Mouse (Mus musculus): ENCODE measurements around the gene Omt2a. TPM values are rescaled to one million over a fixed set of nuclear protein-coding genes. Genes with fewer than 3 reads are reported as not detected.
"Not testable (repeated sequence)": the region's sequence is repeated elsewhere in the genome, so short reads cannot be mapped to it uniquely, and the experiment has no call there.

Omt2a gene
- not detected in 2 replicates for polyA plus RNA-seq (2015; fragmentation: Nextera tagmentation; extraction: Ambion mirVana)

GRCm38 (mm10) chr9:78314696-78315095, at the start of gene Omt2a:
Gene Omt2a (minus strand): TSS chr9:78314796.
- ATAC-seq (ENCODE audit: low FRiP score), result no peak
- WGBS, result 85% methylated on average over 2 of the region's 2 CpGs
- Histone ChIP-seq H3K9me3 (no peaks in the 10 kb centered on the region), H3K4me1 (replicated peaks) (no peaks in the 10 kb centered on the region), H3K36me3 (no peaks in the 10 kb centered on the region), H3K4me2 (no peak within 1 kb of the TSS), H3K27me3 (no peaks in the 10 kb centered on the region), H3K9ac (no peak within 1 kb of the TSS), H3K4me3 (no peak within 1 kb of the TSS), H3K27ac (no peak within 1 kb of the TSS)

GRCm38 (mm10) chr9:78363374-78363773, 48.8 kb upstream of the Omt2a start:
- ATAC-seq (ENCODE audit: low FRiP score), result no peak
- no peaks in the 10 kb centered on the region for H3K36me3 ChIP-seq
- no peak overlapping the region for H3K4me3 ChIP-seq

GRCm38 (mm10) chr9:78360484-78360872, 45.9 kb upstream of the Omt2a start:
- ATAC-seq (ENCODE audit: low FRiP score), result no peak
- H3K9ac ChIP-seq, result no peak overlapping the region
- no peak overlapping the region for H3K4me3 ChIP-seq
- 36% methylated on average over 2 of the region's 2 CpGs for WGBS
- no peaks in the 10 kb centered on the region for H3K27me3 ChIP-seq
- H3K9me3 ChIP-seq, result no peaks in the 10 kb centered on the region
- H3K27ac ChIP-seq, result no peak overlapping the region
- H3K36me3 ChIP-seq, result no peaks in the 10 kb centered on the region
- H3K4me1 ChIP-seq (replicated peaks), result no peaks in the 10 kb centered on the region
- no peak overlapping the region for H3K4me2 ChIP-seq

More at GRCm38 (mm10) chr9:78363374-78363773, 48.8 kb upstream of the Omt2a start:
- H3K9ac ChIP-seq, result no peak overlapping the region
- H3K4me1 ChIP-seq (replicated peaks), result no peaks in the 10 kb centered on the region
- H3K4me2 ChIP-seq, result no peak overlapping the region
- no peak overlapping the region for H3K27ac ChIP-seq
- WGBS, result 79% methylated on average over 6 of the region's 6 CpGs
- no peaks in the 10 kb centered on the region for H3K27me3 ChIP-seq
- H3K9me3 ChIP-seq, result no peaks in the 10 kb centered on the region

GRCm38 (mm10) chr9:78359750-78360483, 45.3 kb upstream of the Omt2a start:
- H3K27ac ChIP-seq, result no peak overlapping the region
- no peaks in the 10 kb centered on the region for H3K27me3 ChIP-seq
- H3K9ac ChIP-seq, result no peak overlapping the region
- H3K4me1 ChIP-seq (replicated peaks), result no peaks in the 10 kb centered on the region
- H3K4me2 ChIP-seq, result no peak overlapping the region
- no peak overlapping the region for H3K4me3 ChIP-seq
- H3K9me3 ChIP-seq, result no peaks in the 10 kb centered on the region
- ATAC-seq (ENCODE audit: low FRiP score), result no peak
- WGBS, result 78% methylated on average over 6 of the region's 6 CpGs
- no peaks in the 10 kb centered on the region for H3K36me3 ChIP-seq

- ATAC-seq (ENCODE audit: low FRiP score), result no peak; the same call in 1 of the 2 replicates
- Histone ChIP-seq H3K27me3 (no peaks in the 10 kb centered on the region), H3K36me3 (no peaks in the 10 kb centered on the region), H3K9ac (no peak overlapping the region), H3K4me1 (replicated peaks) (no peaks in the 10 kb centered on the region), H3K9me3 (no peaks in the 10 kb centered on the region), H3K4me2 (no peak overlapping the region), H3K4me3 (no peak overlapping the region), H3K27ac (no peak overlapping the region)
- 20% methylated on average over 9 of the region's 9 CpGs for WGBS
These were observed 43.5 kb upstream of the Omt2a start for GRCm38 (mm10) chr9:78358053-78358452.

- Histone ChIP-seq H3K9ac (no peak within 1 kb of the TSS), H3K27ac (no peak within 1 kb of the TSS), H3K4me1 (replicated peaks) (no peaks in the 10 kb centered on the region), H3K4me3 (no peak within 1 kb of the TSS), H3K4me2 (no peak within 1 kb of the TSS), H3K27me3 (no peaks in the 10 kb centered on the region), H3K9me3 (no peaks in the 10 kb centered on the region), H3K36me3 (no peaks in the 10 kb centered on the region)
- ATAC-seq (ENCODE audit: low FRiP score), result no peak
- WGBS, result 94% methylated on average over 8 of the region's 8 CpGs
These were observed 41.0 kb upstream of the Omt2a start, which contains the start of gene Gsta2 for GRCm38 (mm10) chr9:78355611-78356010. Gene Gsta2 (minus strand): TSS chr9:78355788.

- 84% methylated on average over 11 of the region's 11 CpGs for WGBS
- H3K27me3 ChIP-seq, result no peaks in the 10 kb centered on the region
- H3K9me3 ChIP-seq, result no peaks in the 10 kb centered on the region
- H3K9ac ChIP-seq, result no peak overlapping the region
- H3K4me2 ChIP-seq, result no peak overlapping the region
- no peaks in the 10 kb centered on the region for H3K4me1 ChIP-seq (replicated peaks)
- no peak overlapping the region for H3K27ac ChIP-seq
- no peak for ATAC-seq (ENCODE audit: low FRiP score)
- no peaks in the 10 kb centered on the region for H3K36me3 ChIP-seq
- H3K4me3 ChIP-seq, result no peak overlapping the region
These were observed 40.3 kb upstream of the Omt2a start for GRCm38 (mm10) chr9:78354665-78355578.

- H3K4me3 ChIP-seq, result no peak overlapping the region
- H3K9ac ChIP-seq, result no peak overlapping the region
- no peak for ATAC-seq (ENCODE audit: low FRiP score)
- no peak overlapping the region for H3K27ac ChIP-seq
- 83% methylated on average over 6 of the region's 6 CpGs for WGBS
- no peaks in the 10 kb centered on the region for H3K36me3 ChIP-seq
- H3K27me3 ChIP-seq, result no peaks in the 10 kb centered on the region
- no peak overlapping the region for H3K4me2 ChIP-seq
- no peaks in the 10 kb centered on the region for H3K9me3 ChIP-seq
- H3K4me1 ChIP-seq (replicated peaks), result no peaks in the 10 kb centered on the region
These were observed 37.1 kb upstream of the Omt2a start for GRCm38 (mm10) chr9:78351504-78352220.

GRCm38 (mm10) chr9:78350007-78350406, 35.4 kb upstream of the Omt2a start:
- not testable (repeated sequence) for ATAC-seq (ENCODE audit: low FRiP score); H3K4me2 ChIP-seq; H3K4me1 ChIP-seq (replicated peaks); H3K9me3 ChIP-seq; H3K27ac ChIP-seq; H3K36me3 ChIP-seq; H3K9ac ChIP-seq; H3K27me3 ChIP-seq; H3K4me3 ChIP-seq

- WGBS, result 87% methylated on average over 3 of the region's 3 CpGs
These were observed 34.5 kb upstream of the Omt2a start for GRCm38 (mm10) chr9:78349141-78349540.

GRCm38 (mm10) chr9:78348206-78349004, 33.8 kb upstream of the Omt2a start:
- WGBS, result 74% methylated on average over 6 of the region's 6 CpGs
- H3K27me3 ChIP-seq; H3K36me3 ChIP-seq; ATAC-seq (ENCODE audit: low FRiP score); H3K4me3 ChIP-seq; H3K27ac ChIP-seq; H3K9ac ChIP-seq; H3K4me1 ChIP-seq (replicated peaks); H3K4me2 ChIP-seq; H3K9me3 ChIP-seq: not testable (repeated sequence)

More at GRCm38 (mm10) chr9:78349141-78349540, 34.5 kb upstream of the Omt2a start:
- not testable (repeated sequence) for ATAC-seq (ENCODE audit: low FRiP score); H3K36me3 ChIP-seq; H3K4me1 ChIP-seq (replicated peaks); H3K4me2 ChIP-seq; H3K9me3 ChIP-seq; H3K9ac ChIP-seq; H3K27me3 ChIP-seq; H3K4me3 ChIP-seq; H3K27ac ChIP-seq
